Mouse (Mus musculus) lung, postnatal 10 days (tissue): Measurements from ENCODE around the gene Ccdc28b.

ENCODE experiments used
- DNase-seq: peaks from one replicate; pipeline ENCODE4 v3.0.0; 2021

The Ccdc28b gene

GRCm38 (mm10) chr4:129584370-129584769 is 39.4 kb downstream of the Ccdc28b start:
- DNase-seq: no peak

- DNase-seq: no peak
Observed at GRCm38 (mm10) chr4:129582251-129582650, 41.5 kb downstream of the Ccdc28b start.

- DNase-seq: no peak
Observed at GRCm38 (mm10) chr4:129580347-129580746, 43.4 kb downstream of the Ccdc28b start.

- peak; percentile 60 for DNase-seq
Observed at GRCm38 (mm10) chr4:129578466-129578865, 45.3 kb downstream of the Ccdc28b start, which contains the start of gene Fam167b. TSS of gene Fam167b (minus strand) at chr4:129578549.

GRCm38 (mm10) chr4:129577688-129578087 is 46.1 kb downstream of the Ccdc28b start:
- DNase-seq: no peak

- peak; percentile 87 for DNase-seq
Observed at GRCm38 (mm10) chr4:129576863-129577491, 46.8 kb downstream of the Ccdc28b start.

GRCm38 (mm10) chr4:129575171-129575844 is 48.4 kb downstream of the Ccdc28b start:
- DNase-seq: peak; percentile 54

GRCm38 (mm10) chr4:129573430-129573829 is 50.3 kb downstream of the Ccdc28b start, which contains the start of gene Lck:
TSS of gene Lck (minus strand) at chr4:129573641.
- DNase-seq: no peak

GRCm38 (mm10) chr4:129573093-129573370 is 50.7 kb downstream of the Ccdc28b start:
- DNase-seq: no peak

GRCm38 (mm10) chr4:129572236-129573092 is 51.3 kb downstream of the Ccdc28b start:
- DNase-seq: no peak

- DNase-seq: no peak
Observed at GRCm38 (mm10) chr4:129571551-129572084, 52.1 kb downstream of the Ccdc28b start.

- no peak for DNase-seq
Observed at GRCm38 (mm10) chr4:129570028-129570427, 53.7 kb downstream of the Ccdc28b start.
